Mouse (Mus musculus) G1E (cell line): ENCODE results near the gene Vav3. TPM values are rescaled to one million over a fixed set of nuclear protein-coding genes. Genes with fewer than 3 reads are reported as not detected.

ENCODE experiments used
- ATAC-seq: 2 replicates; pipeline ENCODE4 v1.8.0; 2016; ENCODE audit warnings: mild to moderate bottlenecking; ENCODE audit not compliant: insufficient number of reproducible peaks, poor library complexity, low FRiP score, severe bottlenecking; ENCODE audit errors: extremely low read depth
- DNase-seq: peaks from one replicate; pipeline ENCODE4 v3.0.0; 2012; ENCODE audit warnings: low spot score
- H3K27me3 ChIP-seq: 2 replicates; pipeline ENCODE4 v1.6.1; 2012; ENCODE audit warnings: mild to moderate bottlenecking, low read length, inconsistent platforms; ENCODE audit not compliant: insufficient read depth
- H3K36me3 ChIP-seq: replicated peaks from 2 replicates; pipeline ENCODE3; 2012; ENCODE audit warnings: mild to moderate bottlenecking, inconsistent platforms
- H3K4me1 ChIP-seq: 2 replicates; pipeline ENCODE4 v1.6.1; 2012; ENCODE audit warnings: low read depth, low read length, inconsistent platforms, mixed read lengths; ENCODE audit not compliant: insufficient read depth
- H3K4me3 ChIP-seq: 2 replicates; pipeline ENCODE4 v1.5.1; 2012; ENCODE audit warnings: low read depth, mild to moderate bottlenecking, inconsistent platforms, low read length, moderate library complexity, mixed read lengths
- H3K9me3 ChIP-seq: replicated peaks from 2 replicates; pipeline ENCODE4 v1.6.1; 2012; ENCODE audit warnings: inconsistent platforms
- CTCF ChIP-seq: IDR thresholded peaks from 2 replicates; pipeline ENCODE4 v1.5.1; 2012; ENCODE audit warnings: low read depth, low read length, inconsistent platforms, mixed read lengths
- GATA1 ChIP-seq: IDR thresholded peaks from 2 replicates; pipeline ENCODE4 v1.6.1; 2012; ENCODE audit warnings: borderline replicate concordance, low read length, inconsistent platforms, mixed read lengths
- GATA2 ChIP-seq: IDR thresholded peaks from 2 replicates; pipeline ENCODE4 v1.6.1; 2012; ENCODE audit warnings: low read depth, low read length, inconsistent platforms, borderline replicate concordance
- POLR2AphosphoS5 ChIP-seq: IDR thresholded peaks from 2 replicates; pipeline ENCODE4 v1.6.1; 2012; ENCODE audit warnings: low read depth, low read length, inconsistent platforms; ENCODE audit not compliant: insufficient replicate concordance
- TAL1 ChIP-seq: conservative IDR thresholded peaks from 2 replicates; pipeline ENCODE4 v1.6.1; 2012; ENCODE audit warnings: low read depth, low read length, inconsistent platforms, mixed read lengths
- polyA plus RNA-seq: library from polyadenylated mRNA; stranded (reverse); fragments of >175 nt; gene quantifications from 2 replicates; pipeline ENCODE4 v1.2.3, GENCODE M21; 2012
- total RNA-seq, 2 experiments: library from RNA; stranded (forward) in 1 of 2; stranded (reverse) in 1 of 2; fragments of 200-1000 nt in 1 of 2; fragments of >200 nt in 1 of 2; fragmentation: Nextera tagmentation in 1 of 2; gene quantifications; 2 replicates each; pipeline ENCODE4 v1.2.3; 2014 to 2017

Vav3 gene
- total and polyA plus RNA-seq, 3 experiments, result 0.05 TPM; not detected in 2

DNA sequence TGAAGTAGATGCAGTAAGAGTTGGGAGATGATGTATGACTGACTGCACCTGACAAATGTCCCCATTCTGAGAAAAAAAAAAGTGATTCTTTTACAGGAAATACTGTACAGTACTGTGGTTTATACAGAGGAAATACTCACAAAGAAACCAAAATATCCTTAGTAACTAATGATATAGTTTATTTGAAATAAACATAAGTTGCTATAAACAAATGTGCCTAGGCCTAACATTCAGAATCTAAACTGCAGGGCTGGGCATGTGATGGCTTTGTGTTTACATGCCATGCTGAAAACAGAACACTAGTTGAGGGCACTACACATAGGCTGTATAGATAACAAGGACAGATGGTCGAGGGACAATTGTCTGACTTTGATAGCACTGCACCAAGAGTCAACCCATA is 114.2 kb downstream of the Vav3 start:
- H3K27me3 ChIP-seq, result no peaks in the 10 kb centered on the region
- no peaks in the 10 kb centered on the region for H3K36me3 ChIP-seq
- H3K4me3 ChIP-seq, result no peak overlapping the region
- ATAC-seq (no peak), DNase-seq (no peak)
- no peak for TF ChIP-seq TAL1
- H3K9me3 ChIP-seq, result peaks cover 19% of the 10 kb centered on the region
- no peaks in the 10 kb centered on the region for H3K4me1 ChIP-seq

DNA sequence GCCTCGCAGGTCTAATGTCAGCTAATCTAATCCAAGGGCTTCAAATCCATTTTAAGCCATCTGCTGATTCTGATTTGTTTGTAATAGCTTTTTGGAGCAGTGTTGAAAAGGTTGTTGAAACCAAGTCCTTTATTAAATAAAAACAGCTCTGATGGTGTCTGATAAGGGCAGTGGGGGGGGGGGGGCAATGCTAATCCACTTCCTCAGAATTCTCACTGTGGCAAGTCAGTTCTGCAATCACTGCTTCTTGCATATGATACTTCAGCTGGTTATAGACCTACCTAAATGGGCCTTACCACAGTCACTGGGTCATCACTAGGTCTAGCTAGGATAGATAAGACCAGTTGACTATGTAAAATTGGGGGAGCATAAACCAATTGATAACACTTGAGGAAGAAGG is 115.9 kb downstream of the Vav3 start:
- no peaks in the 10 kb centered on the region for H3K36me3 ChIP-seq
- ATAC-seq (no peak), DNase-seq (no peak)
- H3K4me1 ChIP-seq, result no peaks in the 10 kb centered on the region
- H3K9me3 ChIP-seq, result peaks cover 19% of the 10 kb centered on the region
- TF ChIP-seq CTCF, result no peak
- no peak for TF ChIP-seq GATA1
- TF ChIP-seq POLR2AphosphoS5, result no peak
- no peak for TF ChIP-seq TAL1
- TF ChIP-seq GATA2, result no peak
- H3K27me3 ChIP-seq, result no peaks in the 10 kb centered on the region
- H3K4me3 ChIP-seq, result no peak overlapping the region

DNA sequence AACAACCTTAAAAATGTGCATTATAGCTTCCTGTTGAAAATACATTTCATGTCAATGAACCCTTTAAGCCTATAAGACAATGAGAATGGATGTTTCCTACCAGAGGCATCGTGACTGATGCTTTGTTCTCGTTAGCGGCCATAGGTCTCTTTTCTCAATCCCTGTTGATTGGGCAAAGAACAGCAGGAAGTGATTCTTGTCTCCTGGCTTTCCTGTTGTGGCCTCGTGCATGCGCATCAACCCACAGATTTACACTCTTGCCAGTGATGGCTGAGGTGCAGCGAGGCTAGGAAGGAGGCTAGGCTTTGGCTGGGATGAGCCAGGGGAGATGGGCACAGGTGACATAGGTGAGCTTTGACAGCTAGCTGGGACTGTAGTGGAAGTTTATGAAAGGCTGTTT is 123.2 kb downstream of the Vav3 start:
- TF ChIP-seq GATA1 (no peak), POLR2AphosphoS5 (no peak)
- no peaks in the 10 kb centered on the region for H3K4me1 ChIP-seq
- DNase-seq (no peak), ATAC-seq (no peak)
- no peaks in the 10 kb centered on the region for H3K27me3 ChIP-seq
- H3K4me3 ChIP-seq, result no peak overlapping the region
- H3K36me3 ChIP-seq, result no peaks in the 10 kb centered on the region
- H3K9me3 ChIP-seq, result peaks cover 13% of the 10 kb centered on the region

DNA sequence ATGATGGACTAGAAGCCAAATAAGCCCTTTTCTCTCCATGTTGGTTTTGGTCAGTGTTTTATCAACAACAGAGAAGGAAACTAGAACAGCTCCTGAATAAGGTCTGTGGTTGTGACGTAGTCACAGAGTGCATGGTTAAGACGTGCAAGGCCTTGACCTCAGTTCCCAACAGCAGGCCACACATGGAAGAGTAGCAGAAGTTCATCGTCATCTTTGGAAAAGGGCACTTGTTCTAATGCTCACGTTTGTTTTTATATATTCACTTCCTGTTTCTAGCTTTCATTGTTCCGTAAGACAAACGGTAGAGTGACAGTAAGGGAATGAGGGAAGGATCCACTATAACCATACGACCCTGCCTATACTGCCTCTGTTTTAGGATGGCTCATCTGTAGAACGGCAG is 124.1 kb downstream of the Vav3 start:
- TF ChIP-seq POLR2AphosphoS5 (no peak), GATA1 (no peak), TAL1 (no peak)
- peaks cover 16% of the 10 kb centered on the region for H3K9me3 ChIP-seq
- DNase-seq (no peak), ATAC-seq (no peak)
- no peaks in the 10 kb centered on the region for H3K36me3 ChIP-seq
- no peak overlapping the region for H3K4me3 ChIP-seq
- H3K4me1 ChIP-seq, result no peaks in the 10 kb centered on the region
- H3K27me3 ChIP-seq, result no peaks in the 10 kb centered on the region

DNA sequence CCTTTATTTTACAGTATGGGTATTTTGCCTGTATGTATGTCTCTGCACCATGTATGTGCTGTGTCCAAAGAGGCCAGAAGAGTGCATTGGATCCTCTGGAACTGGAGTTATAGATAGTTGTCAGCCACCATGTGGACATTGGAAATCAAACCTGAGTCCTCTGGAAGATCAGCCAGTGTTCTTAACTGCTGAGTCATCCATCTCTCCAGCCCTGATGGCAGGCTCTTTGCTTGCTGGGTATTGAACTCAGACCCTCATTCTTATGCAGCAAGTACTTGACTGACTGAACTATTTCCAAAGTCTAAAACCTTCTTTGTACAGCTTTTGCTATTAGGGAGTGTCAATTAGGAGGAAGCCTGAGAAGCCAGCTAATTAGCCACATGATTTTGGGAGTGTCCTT is 126.1 kb downstream of the Vav3 start:
- Histone ChIP-seq H3K4me1 (no peaks in the 10 kb centered on the region), H3K4me3 (no peak overlapping the region), H3K36me3 (no peaks in the 10 kb centered on the region), H3K27me3 (no peaks in the 10 kb centered on the region), H3K9me3 (peaks cover 18% of the 10 kb centered on the region)
- DNase-seq (no peak), ATAC-seq (no peak)
- TF ChIP-seq GATA1 (no peak), POLR2AphosphoS5 (no peak), CTCF (no peak), TAL1 (no peak), GATA2 (no peak)

DNA sequence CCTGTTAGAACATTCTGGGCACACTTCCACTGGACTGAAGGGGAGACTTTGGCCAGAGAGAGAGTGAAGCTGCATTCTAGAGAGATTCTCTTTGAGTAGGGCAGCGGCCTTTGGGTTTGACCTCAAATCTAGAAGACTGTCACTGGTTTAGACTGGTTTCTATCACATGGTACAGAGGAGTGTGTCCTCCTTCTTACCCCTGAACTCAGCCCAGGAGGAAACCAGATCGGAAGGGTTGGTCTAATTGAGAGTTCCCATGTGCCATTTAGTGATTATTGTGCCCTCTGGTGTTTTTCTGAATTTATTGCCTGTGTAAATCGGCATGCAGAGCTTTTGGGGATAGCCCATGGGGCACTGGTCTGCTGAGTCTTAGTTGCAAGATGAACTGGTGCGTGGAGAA is 126.8 kb downstream of the Vav3 start:
- Histone ChIP-seq H3K36me3 (no peaks in the 10 kb centered on the region), H3K4me3 (no peak overlapping the region), H3K4me1 (no peaks in the 10 kb centered on the region), H3K9me3 (peaks cover 18% of the 10 kb centered on the region), H3K27me3 (no peaks in the 10 kb centered on the region)
- DNase-seq (no peak), ATAC-seq (no peak)
- TF ChIP-seq GATA1 (no peak), TAL1 (no peak), GATA2 (no peak), POLR2AphosphoS5 (no peak), CTCF (no peak)

DNA sequence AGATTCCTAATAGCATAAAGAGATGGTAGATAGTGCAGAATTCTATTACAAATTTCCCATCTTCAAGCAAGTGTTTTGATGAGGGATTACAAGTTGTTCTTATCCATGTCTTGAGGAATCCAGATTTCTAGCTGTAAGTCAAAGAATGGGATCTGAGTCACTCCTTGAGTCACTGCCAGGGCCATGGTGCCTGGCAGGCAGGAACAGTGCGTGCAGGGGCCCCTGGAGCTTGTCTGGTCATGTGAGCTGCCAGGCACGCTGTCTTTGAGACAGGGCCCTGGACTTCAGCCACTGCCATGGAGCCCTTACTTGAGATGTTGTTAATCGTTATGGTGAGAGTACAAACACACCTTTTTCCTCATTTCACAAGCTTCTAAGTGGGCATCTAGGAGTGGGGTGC is 129.0 kb downstream of the Vav3 start:
- TF ChIP-seq TAL1 (no peak), POLR2AphosphoS5 (no peak), GATA2 (no peak), CTCF (no peak), GATA1 (no peak)
- no peaks in the 10 kb centered on the region for H3K27me3 ChIP-seq
- no peak for DNase-seq
- H3K4me3 ChIP-seq, result no peak overlapping the region
- no peaks in the 10 kb centered on the region for H3K4me1 ChIP-seq
- H3K9me3 ChIP-seq, result peaks cover 15% of the 10 kb centered on the region
- no peak for ATAC-seq
- no peaks in the 10 kb centered on the region for H3K36me3 ChIP-seq
